ENCODE assay signal across 13 mouse cellular contexts in the genomic region with DNA sequence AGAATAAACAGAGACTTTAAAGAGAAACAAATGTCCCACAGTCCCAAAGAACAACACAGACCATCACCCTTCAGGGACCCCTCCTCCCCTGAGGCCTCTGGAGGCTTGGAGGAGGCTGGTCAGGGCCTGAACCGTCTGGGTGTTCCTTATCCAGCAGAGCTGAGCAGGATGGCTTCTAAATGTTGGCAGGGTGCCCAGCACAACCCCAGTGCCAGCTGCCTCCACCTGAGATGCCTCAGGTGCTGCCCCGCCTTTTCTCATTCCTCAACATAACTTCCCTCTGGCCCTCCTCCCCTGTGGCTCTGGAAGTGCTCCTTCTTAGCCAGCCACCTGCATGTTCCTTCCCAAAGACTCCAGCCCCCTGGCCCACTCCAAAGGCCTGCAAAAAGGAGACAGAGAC. TPM values are rescaled to one million over a fixed set of nuclear protein-coding genes. Genes with fewer than 3 reads are reported as not detected.
DNase-seq lines count a peak whose midpoint lies in the region; ATAC-seq and TF ChIP-seq lines count a peak whose summit lies in the region.
"Had no signal": no experiment of that assay in that cellular context is flagged by ENCODE, and none has a peak within 500 bp of the region (broad histone marks: within the 10 kb centered on the region; RNA-seq: fewer than 3 reads in every experiment).

No protein-coding gene starts in this region.

- peaks cover 7% of the 10 kb centered on the region for H3K27me3 ChIP-seq in forebrain, embryonic 11.5 days (ENCODE audit: control insufficient read depth, insufficient read depth, low read length)
- no peaks in the 10 kb centered on the region for H3K27me3 ChIP-seq in forebrain, postnatal 0 days (ENCODE audit: insufficient read depth, low read length)
- H3K27me3 ChIP-seq in cerebellum, adult 2 months (ENCODE audit: control insufficient read depth, insufficient read depth, low read length): no peaks in the 10 kb centered on the region
- peaks cover 10% of the 10 kb centered on the region for H3K27me3 ChIP-seq in lung, postnatal 0 days (replicated peaks; ENCODE audit: insufficient read depth, low read length)

- no peak overlapping the region for H3K9ac ChIP-seq in forebrain, embryonic 11.5 days (ENCODE audit: low read length)
- no peak overlapping the region for H3K9ac ChIP-seq in forebrain, postnatal 0 days
- H3K9ac ChIP-seq in lung, postnatal 0 days (replicated peaks; ENCODE audit: low read depth): no peak overlapping the region
- H3K9ac ChIP-seq: stomach, embryonic 15.5 days had no signal

- 53% methylated on average over 2 of the region's 2 CpGs for WGBS in forebrain, embryonic 11.5 days
- 45% methylated on average over 2 of the region's 2 CpGs for WGBS in forebrain, postnatal 0 days
- WGBS in cerebellum, adult 2 months: 11% methylated on average over 2 of the region's 2 CpGs
- 27% methylated on average over 2 of the region's 2 CpGs for WGBS in lung, postnatal 0 days

- DNase-seq in forebrain, embryonic 11.5 days (ENCODE audit: low spot score): peak; percentile 45
- no peak for DNase-seq in forebrain, postnatal 0 days
- peak; percentile 49 to 55 for DNase-seq in cerebellum, adult 2 months
- peak; percentile 91 for DNase-seq in kidney, adult 9 months
- peak; percentile 89 for DNase-seq in lung, postnatal 0 days (ENCODE audit: low spot score)
- DNase-seq in layer of hippocampus, adult 9-10 months (ENCODE audit: low spot score): no peak
- no peak for DNase-seq in natural killer cell, adult 2 months (ENCODE audit: low spot score in 2 of 2)
- no peak for DNase-seq in Muller cell, postnatal 12 days (ENCODE audit: inconsistent ontology term)
- DNase-seq: heart, adult 18-20 months had no signal

- TF ChIP-seq POLR2A in cerebellum, adult 2 months (IDR thresholded peaks at IDR 0.05; ENCODE audit: borderline replicate concordance, insufficient read depth, low read length): no peak

- H3K4me1 ChIP-seq in forebrain, embryonic 11.5 days (replicated peaks; ENCODE audit: control insufficient read depth, insufficient read depth, low read length): peaks cover 18% of the 10 kb centered on the region
- no peaks in the 10 kb centered on the region for H3K4me1 ChIP-seq in forebrain, postnatal 0 days (ENCODE audit: insufficient read depth)
- H3K4me1 ChIP-seq in cerebellum, adult 2 months (ENCODE audit: control insufficient read depth, insufficient read depth, low read length): peaks cover 18% of the 10 kb centered on the region
- H3K4me1 ChIP-seq in lung, postnatal 0 days (ENCODE audit: insufficient read depth, low read depth, low read length): peaks cover 5% of the 10 kb centered on the region; the same call in 1 of the 2 replicates

- ATAC-seq in forebrain, embryonic 11.5 days (replicated peaks; ENCODE audit: low FRiP score): no peak
- no peak for ATAC-seq in forebrain, postnatal 0 days
- peak; percentile 65 for ATAC-seq in lung, postnatal 0 days

- no peaks in the 10 kb centered on the region for H3K9me3 ChIP-seq in forebrain, embryonic 11.5 days (ENCODE audit: control insufficient read depth, low read length)
- no peaks in the 10 kb centered on the region for H3K9me3 ChIP-seq in forebrain, postnatal 0 days (ENCODE audit: low read length)
- H3K9me3 ChIP-seq in lung, postnatal 0 days (ENCODE audit: low read length): no peaks in the 10 kb centered on the region
- H3K9me3 ChIP-seq: stomach, embryonic 15.5 days had no signal

- no peak overlapping the region for H3K4me3 ChIP-seq in forebrain, embryonic 11.5 days (ENCODE audit: low read depth, low read length)
- H3K4me3 ChIP-seq in forebrain, postnatal 0 days (ENCODE audit: low read depth, low read length): no peak overlapping the region
- no peak overlapping the region for H3K4me3 ChIP-seq in cerebellum, adult 2 months (replicated peaks; ENCODE audit: insufficient read depth, low read depth, low read length)
- H3K4me3 ChIP-seq in lung, postnatal 0 days (ENCODE audit: low read depth, low read length): no peak overlapping the region
- H3K4me3 ChIP-seq: erythroblast, embryonic 14.5 days; stomach, embryonic 15.5 days had no signal

- no peaks in the 10 kb centered on the region for H3K36me3 ChIP-seq in forebrain, embryonic 11.5 days (ENCODE audit: control insufficient read depth, insufficient read depth, low read length)
- H3K36me3 ChIP-seq in forebrain, postnatal 0 days (ENCODE audit: insufficient read depth): no peaks in the 10 kb centered on the region
- H3K36me3 ChIP-seq in lung, postnatal 0 days (ENCODE audit: insufficient read depth, low read length): no peaks in the 10 kb centered on the region
- H3K36me3 ChIP-seq: stomach, embryonic 15.5 days had no signal

- H3K4me2 ChIP-seq in forebrain, embryonic 11.5 days (ENCODE audit: low read depth, low read length, severe bottlenecking): no peak overlapping the region
- H3K4me2 ChIP-seq in forebrain, postnatal 0 days (ENCODE audit: low read depth): no peak overlapping the region
- no peak overlapping the region for H3K4me2 ChIP-seq in lung, postnatal 0 days (replicated peaks; ENCODE audit: low read depth, low read length)
- H3K4me2 ChIP-seq: liver, embryonic 11.5 days; stomach, embryonic 15.5 days had no signal

- no peak for TF ChIP-seq CTCF in forebrain, postnatal 0 days (IDR thresholded peaks at IDR 0.05; ENCODE audit: low read depth)
- TF ChIP-seq CTCF in cerebellum, adult 2 months (IDR thresholded peaks at IDR 0.05; ENCODE audit: borderline replicate concordance, insufficient read depth, low read depth, low read length): no peak
- TF ChIP-seq CTCF in lung, postnatal 0 days (IDR thresholded peaks at IDR 0.05): no peak

- H3K27ac ChIP-seq in forebrain, embryonic 11.5 days (ENCODE audit: low read depth, low read length): no peak overlapping the region
- no peak overlapping the region for H3K27ac ChIP-seq in forebrain, postnatal 0 days (ENCODE audit: low read depth, low read length)
- no peak overlapping the region for H3K27ac ChIP-seq in cerebellum, adult 2 months (ENCODE audit: insufficient read depth, low read length)
- no peak overlapping the region for H3K27ac ChIP-seq in lung, postnatal 0 days (ENCODE audit: low read length)
- H3K27ac ChIP-seq: stomach, embryonic 15.5 days had no signal

- no peak for TF ChIP-seq EP300 in lung, postnatal 0 days (IDR thresholded peaks at IDR 0.05)

RNA-seq across cellular contexts. Expression of gene Srcin1, which starts 2.3 kb away (rescaled TPM):
- polyA plus RNA-seq in forebrain, embryonic 11.5 days (2014; fragmentation: Nextera tagmentation; extraction: Ambion mirVana): 3.2 and 3.7 TPM in 2 replicates
- total RNA-seq in forebrain, postnatal 0 days (2014; rRNA removed): 50.1 and 70.7 TPM in 2 replicates
- polyA plus RNA-seq in forebrain, postnatal 0 days (2015; fragmentation: Nextera tagmentation; extraction: Ambion mirVana): 8.9 and 12.0 TPM in 2 replicates
- 127 and 142 TPM in 2 replicates for polyA plus RNA-seq in cerebellum, adult 2 months (2012; rRNA removed)
- polyA plus RNA-seq in lung, postnatal 0 days (2015; fragmentation: Nextera tagmentation; extraction: Ambion mirVana): 0.36 and 0.45 TPM in 2 replicates
- total RNA-seq: hematopoietic stem cell, adult 5-6 weeks had no signal
- polyA plus RNA-seq: erythroblast, embryonic 14.5 days had no signal

RNA-seq across cellular contexts. Expression of gene Epop, which starts 51.2 kb away (rescaled TPM):
- polyA plus RNA-seq in forebrain, embryonic 11.5 days (2014; fragmentation: Nextera tagmentation; extraction: Ambion mirVana): 13.8 and 15.8 TPM in 2 replicates
- 5.0 and 6.8 TPM in 2 replicates for total RNA-seq in forebrain, postnatal 0 days (2014; rRNA removed)
- polyA plus RNA-seq in forebrain, postnatal 0 days (2015; fragmentation: Nextera tagmentation; extraction: Ambion mirVana): 3.6 and 4.1 TPM in 2 replicates
- polyA plus RNA-seq in cerebellum, adult 2 months (2012; rRNA removed): 4.1 and 5.4 TPM in 2 replicates
- 3.5 and 4.1 TPM in 2 replicates for polyA plus RNA-seq in lung, postnatal 0 days (2015; fragmentation: Nextera tagmentation; extraction: Ambion mirVana)

Comparison
In these comparisons a context has a peak if more than half of its experiments do, and no peak if none do; other contexts are left out.
1. DNase-seq: peak in forebrain, embryonic 11.5 days (single experiment), cerebellum, adult 2 months (2 of 2), kidney, adult 9 months (single experiment) and lung, postnatal 0 days (single experiment); none in forebrain, postnatal 0 days (single experiment), layer of hippocampus, adult 9-10 months (single experiment), natural killer cell, adult 2 months (0 of 2) and Muller cell, postnatal 12 days (single experiment).